Mouse (Mus musculus): ENCODE data around the gene Hist1h4c.
A peak's percentile ranks its signal among the peaks of the same experiment; 100 is the strongest.

Gene Hist1h4c

DNA sequence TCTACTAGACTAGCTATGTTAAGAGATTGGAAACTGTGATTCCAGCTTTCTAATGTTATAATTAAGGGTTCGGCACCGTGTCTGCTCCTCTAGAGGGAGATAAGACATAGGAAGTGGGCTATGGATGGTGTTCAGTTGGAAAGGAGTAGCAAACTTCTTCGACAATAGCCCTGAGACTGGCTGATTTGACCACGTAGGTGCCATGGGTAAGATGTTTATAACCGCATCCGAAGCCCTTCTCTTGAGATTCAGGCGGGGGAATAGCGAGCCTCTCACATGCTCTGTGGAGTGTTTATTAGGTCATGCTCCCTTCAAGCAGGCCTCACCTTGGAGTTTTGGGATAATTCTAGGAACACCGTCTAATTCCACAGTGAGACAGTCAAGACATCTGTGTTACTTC lies 3.3 kb downstream of the Hist1h4c start:
- no peak for DNase-seq

- no peak for DNase-seq
These were observed 4.3 kb downstream of the Hist1h4c start for GRCm38 (mm10) chr13:23693856-23694440.

DNA sequence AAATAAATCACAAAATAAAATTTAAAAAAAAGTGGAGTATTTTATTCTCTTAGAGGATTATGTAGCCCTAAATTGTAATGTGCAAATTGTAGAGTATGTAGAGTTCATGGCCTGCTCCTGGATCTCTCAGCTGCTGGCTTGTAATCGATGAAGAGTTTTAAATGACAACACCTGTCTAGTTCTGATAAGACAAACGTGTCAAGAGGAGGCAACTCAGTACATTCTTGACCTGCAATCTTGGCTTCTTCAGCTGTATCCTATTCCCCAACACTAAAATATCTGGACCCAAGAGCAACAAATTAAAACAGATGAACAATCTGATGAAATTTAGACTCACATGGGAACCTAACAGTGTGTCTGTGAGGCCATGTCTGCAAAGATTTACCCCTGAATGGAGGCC lies 8.8 kb downstream of the Hist1h4c start:
- no peak for DNase-seq

DNA sequence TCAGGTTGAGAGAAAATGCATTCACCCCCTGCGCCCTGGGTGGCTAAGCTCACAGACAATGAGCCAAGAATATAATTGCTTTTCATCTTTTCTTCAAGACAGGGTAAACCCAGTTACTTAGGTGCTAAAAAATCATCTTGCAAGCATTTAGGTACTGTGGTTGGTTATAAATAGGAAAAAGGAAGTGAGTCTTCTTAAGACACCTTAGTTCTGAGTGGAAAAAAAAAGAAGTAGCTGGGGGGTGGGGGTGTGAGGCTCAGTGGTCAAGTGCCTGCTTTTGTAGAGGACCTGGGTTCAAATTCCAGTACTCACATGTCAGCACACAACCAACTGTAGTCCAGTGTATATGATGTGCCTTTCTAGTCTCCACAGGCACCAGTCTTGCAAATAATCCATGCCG lies 9.3 kb downstream of the Hist1h4c start:
- no peak for DNase-seq

DNA sequence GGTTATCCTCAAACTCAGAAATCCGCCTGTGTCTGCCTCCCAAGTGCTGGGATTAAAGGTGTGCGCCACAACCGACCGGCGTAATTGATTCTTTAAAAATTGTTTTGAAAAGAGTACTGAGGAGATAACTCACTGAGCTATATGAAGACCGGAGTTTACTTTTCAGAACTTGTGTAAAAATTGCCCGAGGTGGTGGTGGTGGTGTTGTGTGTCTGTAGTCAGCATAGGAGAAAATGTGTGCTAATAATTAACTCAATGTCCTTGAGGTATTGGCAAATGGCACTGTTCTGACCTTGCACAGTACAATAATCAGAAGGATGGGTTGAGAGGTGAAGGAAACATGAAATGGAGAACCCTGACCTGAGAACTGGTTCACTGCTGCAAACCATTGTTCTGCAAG lies 10.3 kb downstream of the Hist1h4c start:
- DNase-seq = no peak

- DNase-seq = no peak
These were observed 11.1 kb downstream of the Hist1h4c start for GRCm38 (mm10) chr13:23687181-23687580.

GRCm38 (mm10) chr13:23685966-23686365 lies 12.3 kb downstream of the Hist1h4c start:
- no peak for DNase-seq

DNA sequence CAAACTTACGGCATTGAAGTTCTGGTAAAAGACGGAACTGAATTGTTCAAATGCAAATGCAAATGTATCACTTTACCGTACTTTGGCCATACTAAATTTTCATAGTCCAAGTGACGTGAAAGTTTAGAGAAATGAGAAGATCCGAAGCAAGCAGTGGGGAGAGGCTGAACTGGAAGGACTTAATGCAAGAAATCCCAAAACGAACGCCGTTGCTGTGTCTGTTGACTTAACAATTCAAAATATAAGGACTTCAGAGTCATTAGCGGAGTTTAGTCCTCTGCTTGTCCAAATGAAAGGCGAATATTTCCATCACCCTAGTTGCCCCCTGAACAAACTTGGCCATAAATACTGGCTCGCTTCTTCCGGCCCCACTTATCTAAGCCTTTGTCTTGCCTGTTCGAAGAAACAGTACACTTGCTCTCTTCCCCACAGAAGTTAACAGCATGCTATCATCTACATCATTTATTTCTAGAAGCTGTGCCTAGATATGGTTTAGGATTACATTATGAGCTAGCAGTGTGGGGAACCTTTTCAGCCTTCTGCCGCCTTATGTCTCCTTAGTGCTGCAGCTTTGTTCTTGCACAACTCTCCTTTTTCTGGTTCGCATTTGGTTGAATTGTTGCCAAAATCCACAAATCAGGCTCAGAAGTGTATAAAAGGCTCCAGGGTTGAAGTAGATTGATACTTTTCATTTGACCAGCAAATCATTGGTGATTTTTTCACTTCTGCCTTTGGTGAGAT lies 13.0 kb downstream of the Hist1h4c start:
- DNase-seq = peak in 1 of 2 experiments; percentile 9

GRCm38 (mm10) chr13:23684295-23684945 lies 13.8 kb downstream of the Hist1h4c start:
- DNase-seq = peak; percentile 40 to 51

GRCm38 (mm10) chr13:23683755-23684281 lies 14.4 kb downstream of the Hist1h4c start, which contains the start of the genes Hist1h2ac and Hist1h2bc:
TSS of gene Hist1h2ac (minus strand) at chr13:23683948.
TSS of gene Hist1h2bc (plus strand) at chr13:23684199.
- peak; percentile 72 to 81 for DNase-seq

GRCm38 (mm10) chr13:23682947-23683754 lies 15.1 kb downstream of the Hist1h4c start:
- peak in 1 of 2 experiments; percentile 7 for DNase-seq

- no peak for DNase-seq
These were observed 15.7 kb downstream of the Hist1h4c start for GRCm38 (mm10) chr13:23682623-23682946.

DNA sequence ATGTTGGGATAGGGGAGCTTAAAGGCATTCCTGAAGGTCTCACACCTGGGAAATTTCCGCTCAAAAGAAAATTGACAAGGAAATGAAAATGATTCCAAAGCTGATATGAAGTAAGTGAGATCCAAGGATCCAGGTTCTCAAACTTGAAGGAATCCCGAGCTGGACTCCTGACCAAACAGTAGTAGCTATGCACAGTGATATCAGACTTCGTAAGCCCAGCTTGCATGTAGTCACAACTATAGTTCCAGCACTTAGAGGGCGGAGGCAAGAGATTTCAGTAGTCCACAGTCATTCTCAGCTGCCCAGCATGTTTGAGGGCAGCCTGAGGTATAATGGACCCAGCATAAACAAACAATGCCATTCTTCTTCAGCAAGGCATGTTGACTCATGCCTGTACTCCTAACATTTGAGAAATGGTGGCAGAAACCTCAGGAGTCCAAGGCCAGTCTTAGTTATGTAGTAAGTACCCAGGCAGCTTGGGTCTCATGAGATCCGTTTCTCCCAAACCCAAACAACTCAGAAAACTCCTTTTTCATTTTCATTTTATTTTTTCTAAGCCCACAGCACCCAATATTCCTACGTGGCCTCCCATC lies 16.2 kb downstream of the Hist1h4c start:
- no peak for DNase-seq

DNA sequence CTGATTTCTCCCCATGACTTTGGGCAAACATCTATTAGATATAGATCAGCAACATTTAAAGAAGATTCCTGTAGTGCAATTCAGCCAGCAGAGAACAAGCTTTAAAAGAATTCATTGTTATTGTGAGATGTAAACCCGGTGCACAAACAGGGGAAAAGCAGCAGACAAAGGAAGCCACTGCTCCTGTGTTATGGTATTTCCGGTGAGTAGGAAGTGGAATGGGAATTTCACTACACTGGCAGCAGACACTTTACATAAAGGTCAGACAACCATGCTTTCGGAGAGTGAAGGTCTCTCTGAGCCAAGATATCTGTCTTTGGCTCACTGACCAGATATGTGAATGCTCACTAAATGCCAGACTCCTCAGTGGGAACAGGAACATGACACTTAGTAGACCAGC lies 35.7 kb downstream of the Hist1h4c start:
- DNase-seq = no peak

GRCm38 (mm10) chr13:23659636-23660366 lies 38.5 kb downstream of the Hist1h4c start:
- DNase-seq = no peak

All from cerebellum, postnatal 14 days (tissue).